Mouse (Mus musculus): ENCODE measurements around the gene Vkorc1. TPM values are rescaled to one million over a fixed set of nuclear protein-coding genes. Genes with fewer than 3 reads are reported as not detected.
"Not testable (repeated sequence)": the region's sequence is repeated elsewhere in the genome, so short reads cannot be mapped to it uniquely, and the experiment has no call there.

Gene Vkorc1
- polyA plus RNA-seq, 1 experiment from 2014 or later: 203 TPM

GRCm38 (mm10) chr7:127912190-127912871 lies 16.9 kb upstream of the Vkorc1 start, which contains the start of gene Kat8:
Kat8 (plus strand) TSS chr7:127912516.
- peak within 1 kb of the TSS; percentile 80 for H3K9ac ChIP-seq
- 1% methylated on average over 40 of the region's 40 CpGs for WGBS
- peak within 1 kb of the TSS; percentile 66 for H3K4me2 ChIP-seq (replicated peaks)
- H3K27ac ChIP-seq: peak within 1 kb of the TSS; percentile 80
- ATAC-seq: peak; percentile 98
- 0 out of 2 replicates have a peak, but pooled peaks cover 6% of the 10 kb centered on the region for H3K4me1 ChIP-seq (replicated peaks)
- no peaks in the 10 kb centered on the region for H3K27me3 ChIP-seq (replicated peaks)
- no peaks in the 10 kb centered on the region for H3K9me3 ChIP-seq
- H3K36me3 ChIP-seq: peaks cover 26% of the 10 kb centered on the region
- H3K4me3 ChIP-seq (replicated peaks): peak within 1 kb of the TSS; percentile 75

GRCm38 (mm10) chr7:127908656-127909055 lies 13.2 kb upstream of the Vkorc1 start:
- ATAC-seq: no peak
- Histone ChIP-seq H3K4me2 (replicated peaks) (no peak overlapping the region), H3K4me1 (replicated peaks) (peaks cover 19% of the 10 kb centered on the region), H3K9me3 (no peaks in the 10 kb centered on the region), H3K36me3 (peaks cover 37% of the 10 kb centered on the region), H3K4me3 (replicated peaks) (no peak overlapping the region), H3K27me3 (replicated peaks) (no peaks in the 10 kb centered on the region), H3K9ac (no peak overlapping the region), H3K27ac (no peak overlapping the region)
- WGBS: 88% methylated on average over 4 of the region's 4 CpGs

GRCm38 (mm10) chr7:127907939-127908338 lies 12.5 kb upstream of the Vkorc1 start:
- WGBS: 95% methylated on average over 12 of the region's 12 CpGs
- H3K36me3 ChIP-seq: peaks cover 37% of the 10 kb centered on the region
- no peak overlapping the region for H3K27ac ChIP-seq

GRCm38 (mm10) chr7:127903971-127904796 lies 8.8 kb upstream of the Vkorc1 start, which contains the start of gene Bckdk:
Bckdk (plus strand) TSS chr7:127904082.
- peak; percentile 86 for ATAC-seq
- Histone ChIP-seq H3K36me3 (peaks cover 31% of the 10 kb centered on the region), H3K9me3 (no peaks in the 10 kb centered on the region), H3K9ac (peak within 1 kb of the TSS; percentile 92), H3K27ac (peak within 1 kb of the TSS; percentile 84), H3K27me3 (replicated peaks) (no peaks in the 10 kb centered on the region), H3K4me3 (replicated peaks) (peak within 1 kb of the TSS; percentile 77), H3K4me2 (replicated peaks) (peak within 1 kb of the TSS; percentile 80), H3K4me1 (replicated peaks) (peaks cover 20% of the 10 kb centered on the region)
- 5% methylated on average over 38 of the region's 38 CpGs for WGBS

More at GRCm38 (mm10) chr7:127907939-127908338, 12.5 kb upstream of the Vkorc1 start:
- Histone ChIP-seq H3K27me3 (replicated peaks) (no peaks in the 10 kb centered on the region), H3K9me3 (no peaks in the 10 kb centered on the region), H3K9ac (no peak overlapping the region), H3K4me1 (replicated peaks) (peaks cover 16% of the 10 kb centered on the region), H3K4me3 (replicated peaks) (no peak overlapping the region), H3K4me2 (replicated peaks) (no peak overlapping the region)
- no peak for ATAC-seq

GRCm38 (mm10) chr7:127901772-127902171 lies 6.4 kb upstream of the Vkorc1 start:
- no peak overlapping the region for H3K4me3 ChIP-seq (replicated peaks)
- no peaks in the 10 kb centered on the region for H3K9me3 ChIP-seq
- WGBS: 78% methylated on average over 2 of the region's 2 CpGs
- H3K4me1 ChIP-seq (replicated peaks): peaks cover 20% of the 10 kb centered on the region
- H3K27me3 ChIP-seq (replicated peaks): no peaks in the 10 kb centered on the region
- no peak overlapping the region for H3K27ac ChIP-seq
- H3K4me2 ChIP-seq (replicated peaks): no peak overlapping the region
- H3K36me3 ChIP-seq: peaks cover 14% of the 10 kb centered on the region
- ATAC-seq: no peak
- no peak overlapping the region for H3K9ac ChIP-seq

- Histone ChIP-seq H3K36me3 (no peaks in the 10 kb centered on the region), H3K4me2 (replicated peaks) (peak overlapping the region; percentile 41), H3K27ac (peak overlapping the region; percentile 90), H3K9ac (no peak overlapping the region), H3K9me3 (no peaks in the 10 kb centered on the region), H3K27me3 (replicated peaks) (no peaks in the 10 kb centered on the region), H3K4me1 (replicated peaks) (peaks cover 15% of the 10 kb centered on the region), H3K4me3 (replicated peaks) (no peak overlapping the region)
- ATAC-seq: peak; percentile 42
- WGBS: 31% methylated on average over 7 of the region's 7 CpGs
Observed at GRCm38 (mm10) chr7:127899997-127900396, 4.6 kb upstream of the Vkorc1 start.

GRCm38 (mm10) chr7:127898179-127898956 lies 3.0 kb upstream of the Vkorc1 start:
- Histone ChIP-seq H3K4me2 (replicated peaks) (peak overlapping the region; percentile 41; the same call in 1 of the 2 replicates), H3K4me1 (replicated peaks) (peaks cover 15% of the 10 kb centered on the region), H3K9me3 (no peaks in the 10 kb centered on the region), H3K9ac (no peak overlapping the region), H3K27me3 (replicated peaks) (no peaks in the 10 kb centered on the region), H3K27ac (peak overlapping the region; percentile 90), H3K4me3 (replicated peaks) (no peak overlapping the region), H3K36me3 (no peaks in the 10 kb centered on the region)
- ATAC-seq: 0 out of 2 replicates have a peak, but pooled peaks have one; percentile 26
- WGBS: 31% methylated on average over 10 of the region's 10 CpGs

- Histone ChIP-seq H3K9me3 (no peaks in the 10 kb centered on the region), H3K4me3 (replicated peaks) (no peak overlapping the region), H3K9ac (no peak overlapping the region), H3K4me1 (replicated peaks) (peaks cover 15% of the 10 kb centered on the region), H3K36me3 (peaks cover 4% of the 10 kb centered on the region; the same call in 1 of the 2 replicates), H3K27me3 (replicated peaks) (no peaks in the 10 kb centered on the region), H3K4me2 (replicated peaks) (no peak overlapping the region), H3K27ac (no peak overlapping the region)
- WGBS: 84% methylated on average over 7 of the region's 7 CpGs
- ATAC-seq: no peak
Observed at GRCm38 (mm10) chr7:127897542-127897941, 2.1 kb upstream of the Vkorc1 start.

GRCm38 (mm10) chr7:127896384-127896783 lies 967 bp upstream of the Vkorc1 start:
- Histone ChIP-seq H3K9me3 (no peaks in the 10 kb centered on the region), H3K9ac (no peak overlapping the region), H3K36me3 (peaks cover 4% of the 10 kb centered on the region; the same call in 1 of the 2 replicates), H3K4me3 (replicated peaks) (no peak overlapping the region), H3K27me3 (replicated peaks) (no peaks in the 10 kb centered on the region), H3K4me1 (replicated peaks) (peaks cover 15% of the 10 kb centered on the region), H3K27ac (no peak overlapping the region), H3K4me2 (replicated peaks) (no peak overlapping the region)
- no peak for ATAC-seq
- 66% methylated on average over 13 of the region's 13 CpGs for WGBS

- 67% methylated on average over 7 of the region's 7 CpGs for WGBS
- H3K27me3 ChIP-seq (replicated peaks); H3K9ac ChIP-seq; H3K36me3 ChIP-seq; H3K4me3 ChIP-seq (replicated peaks); H3K9me3 ChIP-seq: not testable (repeated sequence)
- peak overlapping the region; percentile 88; the same call in 1 of the 2 replicates for H3K4me2 ChIP-seq (replicated peaks)
- ATAC-seq: 0 out of 2 replicates have a peak, but pooled peaks have one; percentile 0
- H3K4me1 ChIP-seq (replicated peaks): peaks cover 15% of the 10 kb centered on the region
- 0 out of 2 replicates have a peak overlapping the region, but pooled peaks have one; percentile 24 for H3K27ac ChIP-seq
Observed at GRCm38 (mm10) chr7:127895891-127896290, 474 bp upstream of the Vkorc1 start.

GRCm38 (mm10) chr7:127894480-127894879 lies 937 bp downstream of the Vkorc1 start:
- peak overlapping the region; percentile 87 for H3K27ac ChIP-seq
- peak overlapping the region; percentile 64 for H3K4me3 ChIP-seq (replicated peaks)
- no peaks in the 10 kb centered on the region for H3K27me3 ChIP-seq (replicated peaks)
- peaks cover 4% of the 10 kb centered on the region; the same call in 1 of the 2 replicates for H3K36me3 ChIP-seq
- ATAC-seq: no peak
- H3K9ac ChIP-seq: peak overlapping the region; percentile 68
- peak overlapping the region; percentile 88 for H3K4me2 ChIP-seq (replicated peaks)
- peaks cover 12% of the 10 kb centered on the region for H3K4me1 ChIP-seq (replicated peaks)
- 62% methylated on average over 5 of the region's 5 CpGs for WGBS
- H3K9me3 ChIP-seq: no peaks in the 10 kb centered on the region

Measured in intestine, embryonic 15.5 days (tissue).